ENCODE assay signal across 34 mouse cellular contexts in the genomic region with DNA sequence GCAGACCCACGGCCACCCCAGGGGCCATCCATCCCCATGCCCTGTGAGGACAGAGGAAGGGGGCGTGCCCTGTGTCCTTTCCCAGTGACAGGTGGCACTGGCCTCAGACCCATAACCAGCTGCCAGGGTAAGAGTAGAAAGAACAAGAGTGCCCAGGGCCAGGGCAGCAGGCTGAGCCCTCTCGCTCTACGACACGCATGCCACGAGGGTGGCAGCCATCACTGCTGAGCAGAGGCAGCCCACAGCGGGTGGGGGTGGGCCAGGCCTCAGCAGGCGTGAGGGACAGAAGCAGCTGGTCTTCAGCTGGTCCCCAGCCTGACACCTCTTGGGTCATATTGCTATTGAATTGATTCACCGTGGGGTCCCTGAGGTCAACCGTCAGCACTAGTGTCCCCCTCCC.
"Had no signal": no experiment of that assay in that cellular context is flagged by ENCODE, and none has a peak within 500 bp of the region (broad histone marks: within the 10 kb centered on the region; RNA-seq: fewer than 3 reads in every experiment).

No protein-coding gene starts in this region.

- ATAC-seq: hindbrain, embryonic 16.5 days; hindbrain, postnatal 0 days; inflammation-experienced regulatory T-cells, adult 6 months; intestine, embryonic 15.5 days; intestine, embryonic 16.5 days; intestine, postnatal 0 days had no signal

- H3K27ac ChIP-seq: heart, embryonic 13.5 days; heart, embryonic 15.5 days; hindbrain, embryonic 10.5 days; hindbrain, embryonic 12.5 days; hindbrain, embryonic 14.5 days; hindbrain, embryonic 15.5 days; hindbrain, postnatal 0 days; intestine, embryonic 15.5 days; kidney, embryonic 15.5 days; kidney, postnatal 0 days; layer of hippocampus, adult 2 months; left cerebral cortex, adult 2 months had no signal

- H3K9ac ChIP-seq: heart, embryonic 12.5 days; heart, embryonic 13.5 days; heart, embryonic 15.5 days; hindbrain, embryonic 12.5 days; hindbrain, embryonic 14.5 days; hindbrain, embryonic 15.5 days; intestine, embryonic 15.5 days; kidney, embryonic 15.5 days had no signal

- H3K4me2 ChIP-seq: heart, embryonic 11.5 days; heart, embryonic 12.5 days; heart, embryonic 13.5 days; heart, embryonic 15.5 days; hindbrain, embryonic 12.5 days; hindbrain, embryonic 14.5 days; hindbrain, embryonic 15.5 days; intestine, embryonic 15.5 days; kidney, embryonic 15.5 days had no signal

- H3K27me3 ChIP-seq: hindbrain, embryonic 15.5 days had no signal

- H3K4me3 ChIP-seq: heart, embryonic 12.5 days; heart, embryonic 13.5 days; heart, embryonic 15.5 days; hindbrain, embryonic 10.5 days; hindbrain, embryonic 12.5 days; hindbrain, embryonic 15.5 days; intestine, embryonic 15.5 days; kidney, embryonic 15.5 days; layer of hippocampus, adult 2 months; left cerebral cortex, adult 2 months had no signal

- H3K9me3 ChIP-seq: heart, embryonic 12.5 days; heart, embryonic 13.5 days; heart, embryonic 15.5 days; hindbrain, embryonic 10.5 days; hindbrain, embryonic 12.5 days; hindbrain, embryonic 15.5 days; intestine, embryonic 15.5 days; kidney, embryonic 15.5 days had no signal

- DNase-seq: heart, postnatal 10 days; heart, postnatal 14 days; heart, postnatal 36 days; heart, postnatal 4 days; kidney, adult 11 months; kidney, adult 18-20 months; kidney, adult 2 months; kidney, adult 8-10 months; kidney, adult 9 months; kidney, postnatal 10 days; kidney, postnatal 14 days; kidney, postnatal 25 days; kidney, postnatal 36 days; kidney, postnatal 4 days; layer of hippocampus, adult 9-11 months; layer of hippocampus, postnatal 36 days had no signal
